Mouse (Mus musculus) gastrocnemius, adult 8-10 months (tissue): Measurements from ENCODE around the gene Hook2. TPM values are rescaled to one million over a fixed set of nuclear protein-coding genes. Genes with fewer than 3 reads are reported as not detected.

ENCODE experiments used
- DNase-seq, 2 experiments: peaks; one replicate each; pipeline ENCODE4 v3.0.0; 2022; ENCODE audit warnings: low spot score in 2 of 2
- total RNA-seq, 4 experiments: library from RNA; stranded (reverse); gene quantifications; 2 replicates each; pipeline ENCODE4 v1.2.4; 2022

The Hook2 gene
- total RNA-seq, 4 experiments from 2014 or later, result 2.0 to 3.1 (median 2.6) TPM

DNA sequence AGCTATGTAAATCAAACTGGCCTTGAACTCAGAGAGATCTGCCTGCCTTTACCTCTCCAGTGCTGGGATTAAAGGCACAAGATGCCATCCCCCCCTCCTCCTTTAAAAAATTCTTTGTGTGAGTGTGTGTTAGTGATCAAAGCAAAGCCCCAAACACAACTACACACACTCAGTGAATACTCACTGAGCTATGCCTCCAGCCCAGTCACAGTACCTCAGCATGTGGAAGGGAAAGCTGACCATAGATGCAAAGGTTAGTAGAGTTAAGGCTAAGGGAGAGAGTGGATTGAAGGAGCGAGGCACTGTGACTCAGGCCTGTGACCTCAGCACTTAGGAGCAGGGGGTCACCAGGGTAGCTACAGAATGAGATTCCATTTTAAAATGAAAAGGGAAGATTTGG, 17.3 kb upstream of the Hook2 start:
- DNase-seq, result no peak

DNA sequence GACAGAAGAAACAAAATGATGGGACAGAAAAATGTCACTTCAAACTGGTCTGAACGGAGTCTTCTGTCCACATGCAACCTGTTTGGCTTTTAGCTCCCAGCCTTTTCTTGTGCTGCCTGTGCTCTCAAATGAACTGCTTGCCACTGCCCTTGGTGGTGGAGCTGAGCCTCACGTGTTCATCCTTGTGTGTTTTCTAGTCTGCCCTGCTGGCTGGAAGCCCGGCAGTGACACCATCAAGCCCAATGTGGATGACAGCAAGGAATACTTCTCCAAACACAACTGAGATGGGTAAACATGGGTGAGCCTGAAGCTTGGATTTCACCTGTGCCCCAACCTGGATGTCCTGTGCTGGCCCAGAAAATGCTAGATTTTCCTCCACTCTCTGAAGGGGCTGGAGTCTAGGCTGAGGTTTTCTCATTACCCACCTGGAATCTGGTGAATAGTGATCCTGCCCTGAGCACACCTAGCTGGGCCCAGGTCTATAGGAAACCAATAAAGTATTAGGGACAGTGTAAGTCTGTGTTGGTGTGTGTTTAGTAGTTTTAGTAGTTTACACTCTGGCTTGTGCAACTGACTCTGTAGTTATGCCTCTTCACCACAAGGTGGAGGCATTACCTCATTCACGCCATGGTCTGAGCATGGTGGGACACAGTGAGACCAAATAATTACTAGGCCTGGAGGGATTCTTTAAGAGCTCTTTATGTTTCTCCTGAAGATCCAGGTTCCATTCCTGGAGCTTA, 16.4 kb upstream of the Hook2 start:
- no peak for DNase-seq

GRCm38 (mm10) chr8:84974543-84975142, 15.8 kb upstream of the Hook2 start:
- no peak for DNase-seq

DNA sequence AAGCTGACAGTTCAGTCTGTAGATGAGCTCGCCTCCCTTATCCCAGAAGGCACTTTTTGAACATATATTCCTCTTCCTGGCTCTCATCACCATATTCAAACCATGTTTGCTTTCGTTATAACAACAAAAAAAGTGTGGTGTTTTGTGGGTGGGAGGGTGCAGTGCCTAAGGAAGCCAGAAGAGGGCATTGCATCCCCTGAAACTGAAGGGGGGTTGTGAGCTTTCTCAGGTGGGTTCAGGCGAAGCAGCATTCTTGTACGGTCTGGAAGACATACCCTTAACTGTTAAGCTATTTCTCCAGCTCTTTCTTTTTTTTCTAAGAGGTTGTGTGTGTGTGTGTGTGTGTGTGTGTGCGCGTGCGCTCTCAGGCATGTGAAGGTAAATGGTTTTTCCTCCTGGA, 15.0 kb upstream of the Hook2 start:
- peak in 1 of 2 experiments; percentile 44 for DNase-seq

DNA sequence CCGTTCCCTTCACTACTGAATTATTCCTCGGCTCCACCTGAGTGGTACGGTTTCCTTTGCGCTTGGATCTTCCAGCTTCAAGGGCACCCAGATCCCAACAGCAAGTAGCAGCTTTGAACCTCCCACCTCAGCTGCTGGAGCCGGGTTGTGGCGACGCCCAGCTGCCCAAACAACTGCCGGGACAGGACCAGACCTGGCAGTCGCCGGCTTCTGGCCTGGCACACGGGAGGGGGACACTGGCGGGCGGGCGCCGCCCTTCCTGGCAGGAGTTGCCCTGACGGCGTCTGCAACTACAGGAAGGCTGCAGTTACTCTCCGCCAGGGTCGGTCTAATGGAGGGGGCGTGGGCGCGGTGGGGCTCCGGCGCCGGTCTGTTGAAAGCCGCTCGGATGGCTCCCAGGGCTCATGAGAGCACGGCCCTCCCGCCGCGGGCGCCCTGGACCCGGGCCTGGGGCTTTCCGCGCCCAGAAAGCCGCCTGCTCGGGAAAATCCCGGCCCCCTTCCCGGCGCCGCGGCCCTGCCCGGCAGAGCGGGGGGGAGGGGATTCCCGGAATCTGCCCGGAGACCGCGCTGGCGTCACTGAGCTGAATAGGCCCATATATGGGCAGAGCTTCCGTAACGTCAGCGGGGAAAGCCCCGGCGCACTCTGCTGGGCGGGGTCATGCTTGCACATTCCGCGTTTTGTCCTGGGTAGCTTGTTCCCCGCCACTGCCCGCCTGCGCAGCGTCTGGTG, 14.2 kb upstream of the Hook2 start:
- peak; percentile 93 to 94 for DNase-seq

DNA sequence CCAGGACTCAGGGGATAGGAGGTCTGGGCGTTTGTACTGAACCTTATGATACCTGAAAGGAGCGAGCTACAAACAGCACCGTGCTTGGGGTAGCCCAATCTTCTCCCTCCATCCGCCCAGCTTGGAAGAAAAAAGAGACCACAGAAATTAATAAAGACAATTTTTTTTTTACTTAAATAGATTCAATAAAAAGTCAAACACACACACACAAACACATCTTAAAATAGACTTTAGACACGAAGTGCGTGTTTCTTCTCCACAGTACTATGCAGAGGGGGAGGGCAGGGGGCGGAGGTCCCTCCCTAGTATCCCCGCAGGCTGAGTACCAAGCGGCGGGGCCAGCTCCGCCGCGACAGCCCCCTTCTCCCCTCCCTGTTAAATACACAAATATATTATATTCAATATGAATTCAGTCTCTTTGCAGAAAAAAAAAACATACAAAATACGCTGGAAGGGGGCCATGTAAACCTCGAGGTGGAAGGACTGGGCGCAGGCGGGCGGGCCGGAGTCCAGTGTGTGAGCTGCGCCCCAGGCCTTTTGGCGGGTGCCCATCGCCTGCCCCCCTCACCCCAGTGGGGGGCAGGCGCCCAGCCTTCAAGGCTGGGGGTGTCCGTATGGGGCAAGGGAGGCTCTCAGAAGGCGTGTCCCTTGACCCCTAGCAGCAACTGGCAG, 13.5 kb upstream of the Hook2 start:
- no peak for DNase-seq

GRCm38 (mm10) chr8:84977435-84978247, 12.8 kb upstream of the Hook2 start:
- peak in 1 of 2 experiments; percentile 53 for DNase-seq

- peak; percentile 95 to 96 for DNase-seq
Observed at GRCm38 (mm10) chr8:84978248-84978940, 12.0 kb upstream of the Hook2 start, which contains the start of gene Junb. Junb (minus strand) TSS chr8:84978718.

DNA sequence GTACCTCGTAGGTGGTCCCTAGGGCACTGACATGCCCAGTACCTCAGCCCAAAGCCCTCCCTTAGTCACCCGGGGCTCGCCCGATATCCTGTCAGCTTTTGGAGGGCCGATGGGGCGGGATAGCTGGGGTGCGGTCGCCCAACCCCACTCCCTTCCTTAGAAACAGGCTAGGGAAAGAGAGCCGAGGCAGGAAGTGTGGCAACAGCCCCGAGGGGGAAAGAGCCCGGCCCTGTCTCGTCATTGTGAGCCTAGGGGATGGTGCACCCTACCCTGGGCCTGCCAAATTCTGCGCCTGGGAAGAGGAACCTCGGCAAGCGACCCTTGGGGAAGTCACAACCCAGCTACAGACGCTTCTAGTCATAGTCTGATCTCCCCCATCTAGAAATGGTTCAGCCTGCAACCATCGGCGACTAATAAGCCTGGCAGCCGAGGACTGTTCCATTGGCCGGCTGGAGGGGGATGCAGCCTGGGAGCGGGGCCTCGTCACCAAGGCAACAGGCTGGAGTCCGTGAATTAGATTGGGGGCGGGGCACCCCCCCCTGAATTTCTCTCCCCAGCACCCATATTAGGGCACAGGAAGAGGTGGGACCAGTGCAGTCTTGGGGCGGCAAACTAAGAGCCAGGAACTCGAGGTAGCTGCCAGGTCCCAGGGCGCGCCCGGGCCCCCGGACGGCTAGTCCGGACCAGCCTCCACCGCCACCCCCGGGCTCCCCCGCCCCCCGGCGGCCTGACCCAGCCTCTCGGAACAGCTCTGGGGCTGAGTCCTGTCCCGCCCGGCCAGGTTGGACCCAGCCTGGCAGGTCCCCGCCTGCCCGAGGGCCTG, 10.6 kb upstream of the Hook2 start:
- DNase-seq, result peak; percentile 87 to 90

DNA sequence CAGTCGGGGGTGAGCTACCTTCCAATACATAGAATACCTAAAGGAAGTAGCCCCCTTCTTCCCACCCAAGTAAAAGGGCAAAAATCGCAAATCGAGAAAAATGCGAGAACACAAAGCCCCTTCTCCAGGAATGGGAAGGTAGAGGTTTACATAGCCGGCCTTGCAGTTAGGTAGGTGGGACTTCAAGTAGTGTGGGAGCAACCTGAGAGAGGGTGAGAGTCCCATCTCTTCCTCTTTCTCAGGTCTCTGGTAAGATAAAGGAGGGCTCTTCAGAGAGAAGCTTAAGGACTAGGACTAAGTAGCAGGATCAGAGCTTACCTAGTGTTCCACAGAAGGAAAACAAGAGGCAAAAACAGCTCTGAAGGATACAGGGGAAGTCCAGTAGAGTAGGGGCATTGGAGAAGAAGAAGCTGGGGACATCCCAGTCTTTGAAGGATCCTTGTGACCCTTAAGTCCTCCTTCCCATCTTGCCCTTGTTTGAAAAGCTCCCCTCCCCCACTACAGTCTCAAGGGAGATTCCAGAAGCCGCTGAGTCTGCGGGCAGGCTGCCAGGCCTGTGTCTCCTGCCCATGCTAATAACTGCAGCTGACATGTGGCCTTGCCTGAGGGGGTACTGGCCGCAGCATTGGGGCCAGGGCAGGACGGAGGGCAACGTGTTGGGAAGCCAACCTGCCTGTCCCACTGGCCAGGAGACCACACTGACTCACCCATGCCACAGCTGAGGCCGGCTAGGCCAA, 9.6 kb upstream of the Hook2 start:
- DNase-seq, result peak in 1 of 2 experiments; percentile 70

DNA sequence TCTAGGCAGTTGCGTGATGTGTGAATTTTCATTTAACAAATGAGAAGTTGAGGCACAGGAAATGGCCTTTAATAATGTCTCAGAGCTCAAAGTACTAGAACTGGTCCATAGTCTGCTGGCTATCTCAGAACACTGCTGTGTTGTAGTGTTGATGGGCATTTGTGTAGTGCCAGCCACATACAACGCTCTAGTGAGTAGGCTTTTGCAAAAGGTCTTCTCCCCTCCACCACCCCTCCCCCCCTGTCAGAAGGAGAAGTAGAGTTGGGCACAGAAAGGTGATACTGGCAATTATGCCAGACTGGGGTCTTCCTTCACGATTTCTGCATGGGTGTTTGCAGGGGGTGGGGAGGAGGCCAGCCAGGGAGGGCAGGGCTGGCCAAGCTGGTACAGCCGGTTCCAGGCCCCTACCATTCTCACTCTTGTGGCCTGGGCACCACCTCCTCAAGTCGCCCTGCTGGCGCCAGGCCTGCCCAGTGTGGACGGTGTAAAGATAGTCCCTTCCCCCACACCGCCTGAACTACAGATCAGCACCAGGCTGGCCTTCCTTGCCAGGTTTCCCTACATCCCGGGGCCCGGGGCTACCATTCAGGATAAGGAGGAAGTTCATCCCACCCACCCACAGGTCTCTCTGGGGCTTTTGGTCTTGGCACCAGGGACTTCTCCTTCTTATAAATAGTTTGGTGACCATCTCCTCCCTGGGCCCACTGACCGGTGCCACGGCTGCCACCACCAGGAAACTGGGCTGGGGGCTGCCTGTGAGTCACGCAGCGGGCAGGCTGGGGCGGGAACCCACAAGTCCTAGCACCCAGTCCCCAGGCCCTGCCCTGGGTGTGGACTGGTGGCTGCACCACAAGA, 8.5 kb upstream of the Hook2 start:
- DNase-seq, result no peak

DNA sequence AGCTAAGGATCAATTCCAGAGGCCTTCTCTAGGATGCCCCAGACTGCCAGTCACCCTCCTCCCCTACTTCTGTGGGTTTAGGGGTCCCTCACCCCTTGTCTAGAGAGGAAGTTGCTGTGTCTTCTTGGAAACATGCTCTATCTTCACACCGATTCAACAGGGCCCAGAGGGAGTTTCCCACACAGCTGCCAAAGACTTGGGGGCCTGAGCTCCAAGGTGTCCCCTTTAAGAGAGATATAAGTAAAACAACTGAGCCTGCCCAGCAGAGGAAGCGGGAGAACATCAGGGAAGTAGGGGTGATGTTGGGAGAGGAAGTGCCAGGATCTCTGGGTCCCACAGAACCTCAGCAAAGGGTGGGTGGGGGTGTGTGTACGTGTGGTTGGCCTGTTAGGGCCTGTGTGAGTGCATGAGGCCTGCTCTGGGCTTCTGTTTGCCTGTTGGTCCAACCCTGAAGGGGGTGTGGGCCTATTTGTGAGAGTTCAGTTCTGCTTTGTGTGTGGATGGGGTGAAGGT, 7.8 kb upstream of the Hook2 start:
- DNase-seq, result no peak

DNA sequence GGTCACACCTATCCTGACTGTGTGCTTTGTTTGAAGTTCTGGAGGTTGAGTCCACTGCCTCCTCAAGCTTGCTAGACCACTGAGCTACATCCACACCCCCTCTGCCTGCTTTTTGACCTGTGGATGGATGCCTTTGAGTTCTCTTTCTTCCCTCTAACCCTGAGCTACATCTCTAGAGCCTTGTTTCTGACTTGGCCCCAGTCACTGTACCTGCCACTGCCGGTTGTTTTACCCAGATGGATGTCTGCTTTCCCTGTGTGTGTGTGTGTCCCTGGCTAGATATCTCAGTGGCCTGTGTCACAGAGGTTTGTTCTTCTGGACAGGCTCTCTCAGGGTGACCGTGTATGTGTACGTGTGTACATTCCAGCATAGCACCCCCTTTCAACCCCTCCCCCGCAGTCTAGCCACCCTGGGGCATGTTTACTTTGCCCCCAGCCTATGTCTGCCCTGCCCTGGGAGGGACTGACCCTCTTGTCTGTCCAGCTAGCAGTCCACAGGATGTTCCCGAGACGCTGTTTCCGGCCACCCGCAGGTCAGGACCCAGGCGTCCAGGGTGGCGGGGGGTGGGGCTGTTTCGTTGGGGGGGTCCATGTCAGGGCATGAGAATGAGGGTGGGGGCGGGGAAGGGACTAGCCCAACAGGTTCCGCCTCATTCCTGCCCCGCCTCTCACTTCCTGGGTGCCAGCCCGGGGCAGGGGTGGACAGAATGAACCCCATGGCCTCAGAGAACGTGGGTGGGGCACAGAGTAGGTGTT, 5.9 kb upstream of the Hook2 start:
- no peak for DNase-seq

- DNase-seq, result no peak
Observed at GRCm38 (mm10) chr8:84985049-84985683, 5.2 kb upstream of the Hook2 start.

DNA sequence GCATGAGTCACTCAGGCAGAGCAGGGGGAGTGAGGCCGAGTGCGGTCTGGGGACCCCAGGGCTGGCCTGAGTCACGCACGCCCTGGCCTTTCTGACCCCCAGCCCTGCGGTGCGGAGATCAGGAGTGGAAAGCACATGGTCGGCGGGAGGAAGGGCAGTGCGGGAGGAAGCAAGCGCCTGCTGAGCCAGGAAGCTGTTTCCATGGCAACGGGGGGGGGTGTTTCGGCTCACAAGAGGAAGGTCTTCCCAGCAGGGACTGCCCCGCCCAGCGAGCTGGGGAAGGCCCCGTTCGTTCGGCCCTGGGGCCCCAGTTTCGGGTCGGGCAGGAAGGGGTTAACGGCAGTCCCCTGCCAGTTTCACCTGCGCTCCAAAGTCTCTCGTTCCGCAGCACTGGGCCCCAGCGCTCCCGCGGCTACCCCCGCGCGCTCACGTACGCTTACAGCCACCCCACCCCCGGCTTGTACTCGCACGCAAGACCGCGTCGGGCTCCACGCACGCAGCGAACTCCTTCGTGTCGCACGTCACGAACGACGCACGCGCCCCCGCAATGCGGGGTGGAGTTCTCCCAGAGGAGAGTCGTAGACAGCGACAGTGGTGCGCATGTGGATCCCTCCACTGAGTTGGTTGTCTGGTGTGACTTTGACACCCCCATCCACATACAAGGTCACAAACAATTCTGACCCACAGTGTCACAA, 4.6 kb upstream of the Hook2 start:
- peak; percentile 71 to 75 for DNase-seq
